Mouse (Mus musculus) layer of hippocampus, adult 18-20 months (tissue): Measurements from ENCODE around the gene 2310057J18Rik. TPM values are rescaled to one million over a fixed set of nuclear protein-coding genes. Genes with fewer than 3 reads are reported as not detected.
"Not testable (repeated sequence)": the region's sequence is repeated elsewhere in the genome, so short reads cannot be mapped to it uniquely, and the experiment has no call there.

Source experiments
- DNase-seq, 2 experiments: peaks; one replicate each; pipeline ENCODE4 v3.0.0; 2022; ENCODE audit warnings: low spot score in 2 of 2
- long read RNA-seq: library from polyadenylated mRNA; stranded (forward); transcript quantifications from one replicate; pipeline ENCODE4 v2.0.0, GENCODE M21; 2021
- total RNA-seq, 2 experiments: library from RNA; stranded (reverse); gene quantifications; 2 replicates each; pipeline ENCODE4 v1.2.3; 2021

Gene 2310057J18Rik
- total RNA-seq = not detected
- long read RNA-seq = 0 reads

- no peak for DNase-seq
Observed at GRCm38 (mm10) chr10:28986203-28986602, at the start of gene 2310057J18Rik. TSS of gene 2310057J18Rik (minus strand) at chr10:28986303.

- not testable (repeated sequence) for DNase-seq
Observed at GRCm38 (mm10) chr10:29029960-29030359, 43.9 kb upstream of the 2310057J18Rik start.

- DNase-seq = no peak
Observed at GRCm38 (mm10) chr10:29019496-29020270, 33.6 kb upstream of the 2310057J18Rik start.

GRCm38 (mm10) chr10:28997776-28998175 is 11.7 kb upstream of the 2310057J18Rik start:
- no peak for DNase-seq

- DNase-seq = no peak
Observed at GRCm38 (mm10) chr10:28988990-28989389, 2.9 kb upstream of the 2310057J18Rik start.

GRCm38 (mm10) chr10:28968189-28968588 is 17.9 kb downstream of the 2310057J18Rik start:
- DNase-seq = no peak

GRCm38 (mm10) chr10:28955138-28955537 is 31.0 kb downstream of the 2310057J18Rik start:
- DNase-seq = peak; percentile 36 to 85

GRCm38 (mm10) chr10:28954515-28954914 is 31.6 kb downstream of the 2310057J18Rik start:
- peak in 1 of 2 experiments; percentile 2 for DNase-seq

Other genes starting within 250 kb of the 2310057J18Rik start
- 100 to 1,000 TPM; 168 to 174 TPM for gene Soga3, start 157.5 kb upstream of the 2310057J18Rik start, total RNA-seq
- gene Gm49353, start 212.7 kb upstream of the 2310057J18Rik start, total RNA-seq = 10 to 100 TPM; 23.2 to 27.7 TPM
- 10 to 100 TPM; 74.7 to 82.7 TPM for gene 9330159F19Rik, start 225.3 kb upstream of the 2310057J18Rik start, total RNA-seq